Mouse (Mus musculus) hematopoietic stem cell, adult 5-6 weeks (primary cell): ENCODE results near the gene 1700013G24Rik. TPM values are rescaled to one million over a fixed set of nuclear protein-coding genes. Genes with fewer than 3 reads are reported as not detected.
A peak's percentile ranks its signal among the peaks of the same experiment; 100 is the strongest.

Experiments
- ATAC-seq, 2 experiments: fragments of 125-278 bp in 1 of 2; replicated peaks in 1 of 2; 2 replicates each; pipeline ENCODE4 v1.8.0; 2016 to 2017; ENCODE audit warnings: inconsistent platforms in 2 of 2, mild to moderate bottlenecking in 2 of 2, moderate number of reproducible peaks in 2 of 2, low read depth in 1 of 2, moderate TSS enrichment in 1 of 2; ENCODE audit not compliant: low FRiP score in 2 of 2, poor library complexity in 2 of 2, severe bottlenecking in 2 of 2, insufficient read depth in 1 of 2, low TSS enrichment in 1 of 2
- total RNA-seq: library from RNA; stranded (forward); fragments of 172-1452, 232-1000 nt; gene quantifications from 2 replicates; pipeline ENCODE4 v1.2.3, GENCODE M21; 2017

1700013G24Rik gene
- total RNA-seq, 1 experiment from 2014 or later: not detected

GRCm38 (mm10) chr4:137469845-137470692, 17.0 kb downstream of the 1700013G24Rik start:
- ATAC-seq: no peak

DNA sequence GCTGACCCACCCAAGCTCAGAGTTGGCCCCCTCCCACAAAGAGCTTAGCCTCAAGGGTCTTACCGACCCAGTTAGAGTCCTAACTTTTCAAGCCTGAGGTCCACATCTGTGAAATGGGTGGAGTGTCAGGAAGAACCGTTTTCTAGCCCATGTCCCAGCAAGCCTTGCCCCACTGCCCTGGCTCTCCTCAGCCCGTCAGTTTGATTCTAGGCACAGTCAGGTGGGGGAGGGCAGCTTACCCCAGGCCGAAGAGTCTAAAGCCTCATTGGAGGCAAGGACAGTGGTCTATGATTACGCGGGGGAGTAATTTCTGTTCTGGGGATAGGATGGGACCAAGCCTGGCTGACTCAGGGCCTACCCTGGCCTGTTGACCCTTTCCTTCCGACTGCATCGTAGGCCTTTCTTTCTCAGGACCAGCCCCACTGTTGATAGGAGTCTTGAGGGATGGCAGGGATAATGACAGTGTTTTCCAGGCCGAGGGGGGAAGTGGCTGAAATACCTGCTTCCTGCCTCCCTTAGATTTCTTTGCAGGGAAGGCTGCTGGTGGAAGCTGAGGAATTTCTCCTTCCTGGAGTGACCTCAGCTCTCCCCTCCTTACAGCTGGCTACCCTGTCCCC, 17.7 kb downstream of the 1700013G24Rik start:
- ATAC-seq: no peak

DNA sequence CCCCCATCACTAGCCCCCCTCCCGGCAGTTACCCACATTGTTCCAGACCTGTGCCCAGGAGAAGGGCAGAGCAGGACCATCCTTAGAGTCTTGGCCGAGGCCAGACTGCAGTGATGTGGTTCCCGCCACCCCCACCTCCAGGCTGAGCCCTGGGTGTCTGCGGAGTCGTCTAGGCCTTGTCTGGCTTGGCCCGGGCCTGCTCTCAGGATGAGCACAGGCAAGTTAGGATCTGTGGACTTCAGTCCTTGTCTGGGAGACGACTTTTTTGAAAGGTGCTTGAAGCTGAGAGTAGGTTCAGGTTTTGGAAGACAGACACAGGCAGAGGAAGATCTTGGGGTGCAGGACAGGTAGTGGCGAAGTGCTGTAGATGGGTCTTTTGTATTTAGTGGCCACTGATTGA, 18.2 kb downstream of the 1700013G24Rik start:
- ATAC-seq: no peak

DNA sequence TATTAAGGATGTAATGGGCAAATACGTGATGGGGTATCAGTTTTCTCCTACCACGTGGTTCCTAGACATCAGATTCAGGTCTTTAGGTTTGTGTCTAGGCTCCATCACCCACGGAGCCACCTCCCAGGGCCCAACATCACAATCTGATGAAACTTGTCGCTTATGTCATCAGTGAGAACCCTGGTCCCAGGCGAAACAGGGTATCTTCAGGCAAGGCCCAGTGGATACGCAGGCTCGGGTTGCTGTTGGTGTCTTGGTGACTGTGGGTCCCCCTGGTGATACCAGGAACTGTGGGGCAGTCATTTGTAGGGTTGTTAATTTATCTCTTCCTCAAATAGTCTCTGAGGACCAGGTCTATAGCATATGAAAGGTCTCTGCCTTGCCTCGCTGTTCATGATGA, 20.2 kb downstream of the 1700013G24Rik start:
- no peak for ATAC-seq

GRCm38 (mm10) chr4:137473701-137474388, 20.8 kb downstream of the 1700013G24Rik start:
- ATAC-seq: no peak

DNA sequence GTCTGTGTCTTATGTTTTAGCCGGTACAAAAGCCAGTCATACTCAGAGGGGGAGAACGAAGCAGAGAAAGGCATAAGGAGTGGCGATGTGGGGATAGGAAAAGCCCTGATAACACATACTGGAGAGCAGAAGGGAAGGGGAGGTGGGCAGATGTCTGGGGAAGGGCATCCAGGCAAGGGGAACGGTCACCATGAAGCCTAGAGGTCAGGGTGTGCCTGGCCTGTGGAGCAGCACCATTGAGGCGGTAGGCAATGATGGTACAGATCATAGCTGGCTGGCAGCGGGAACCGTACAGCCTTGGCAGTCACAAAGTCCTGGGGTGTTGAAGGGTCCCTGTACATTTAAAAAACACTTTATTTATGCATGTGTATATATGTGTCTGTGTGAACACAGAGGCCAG, 21.6 kb downstream of the 1700013G24Rik start:
- no peak for ATAC-seq

DNA sequence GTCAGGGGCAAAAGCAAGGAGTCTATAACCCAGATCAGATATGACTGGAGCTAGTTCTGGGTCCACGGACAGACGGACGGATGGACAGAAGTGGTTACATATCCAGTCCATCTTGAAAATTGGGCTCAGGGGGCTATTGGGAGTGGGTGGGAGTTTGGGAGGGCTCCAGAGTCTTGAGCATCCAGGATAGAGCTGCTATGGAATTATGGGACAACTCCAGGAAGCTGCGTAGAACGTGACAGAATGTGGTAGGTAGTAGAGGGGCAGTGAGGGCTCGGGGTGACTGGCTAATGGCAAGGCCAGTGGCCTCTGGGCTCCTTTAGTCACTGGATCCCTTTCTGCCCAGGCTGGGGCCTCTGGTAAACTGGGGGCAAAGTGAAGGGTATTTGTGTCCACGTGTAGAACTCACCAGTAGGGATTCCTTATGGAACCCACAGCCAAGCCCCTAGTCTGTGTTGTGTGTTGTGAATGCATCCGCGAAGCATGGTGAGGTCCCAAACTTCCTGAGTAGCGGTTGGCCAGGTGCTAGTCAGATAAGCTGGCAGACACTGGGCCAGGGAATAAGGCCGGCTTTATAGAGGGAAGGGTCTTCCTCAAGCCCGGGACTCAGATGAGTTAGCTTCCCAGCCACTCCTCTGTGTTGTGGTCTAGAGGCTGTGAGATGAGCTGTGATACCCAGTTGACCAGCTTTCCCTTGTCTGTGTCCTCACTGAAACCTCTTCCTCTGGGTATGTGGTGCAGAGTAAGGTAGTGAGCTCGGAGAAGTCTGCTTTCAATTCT, 22.4 kb downstream of the 1700013G24Rik start:
- no peak for ATAC-seq

DNA sequence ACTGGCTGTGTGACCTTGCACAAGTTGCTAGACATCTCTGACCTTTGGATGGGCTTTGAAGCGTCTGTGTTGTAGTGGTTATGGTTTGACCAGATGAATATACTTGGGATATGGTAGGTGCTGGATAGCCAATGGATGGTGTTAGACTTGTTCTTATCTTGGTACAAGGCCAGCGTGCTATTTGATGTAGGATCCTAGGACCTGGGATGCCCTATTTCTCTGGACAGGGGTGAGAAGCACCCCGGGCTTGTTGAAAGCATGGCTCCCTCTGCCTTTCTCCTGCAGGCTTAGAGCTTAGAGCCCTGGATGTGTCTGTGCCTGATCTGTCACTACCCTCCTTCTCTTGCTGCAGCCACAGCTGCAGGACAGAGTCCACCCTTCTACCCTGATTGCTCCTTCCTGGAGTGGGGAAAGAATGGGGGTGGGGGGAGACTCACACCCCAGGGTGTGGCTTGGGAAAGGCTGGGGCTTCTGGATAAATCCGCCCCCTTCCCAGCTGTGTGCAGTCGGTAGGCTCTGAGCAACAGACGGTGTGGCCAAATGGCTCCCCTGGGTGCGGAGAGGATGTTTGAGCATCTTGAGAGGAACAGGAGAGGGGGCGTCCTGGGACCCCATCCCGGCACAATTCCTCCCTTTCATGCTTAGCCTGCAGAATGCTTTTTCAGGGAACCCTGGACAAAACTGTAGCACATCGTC, 23.1 kb downstream of the 1700013G24Rik start:
- ATAC-seq: no peak

GRCm38 (mm10) chr4:137476761-137477237, 23.7 kb downstream of the 1700013G24Rik start:
- ATAC-seq: no peak

DNA sequence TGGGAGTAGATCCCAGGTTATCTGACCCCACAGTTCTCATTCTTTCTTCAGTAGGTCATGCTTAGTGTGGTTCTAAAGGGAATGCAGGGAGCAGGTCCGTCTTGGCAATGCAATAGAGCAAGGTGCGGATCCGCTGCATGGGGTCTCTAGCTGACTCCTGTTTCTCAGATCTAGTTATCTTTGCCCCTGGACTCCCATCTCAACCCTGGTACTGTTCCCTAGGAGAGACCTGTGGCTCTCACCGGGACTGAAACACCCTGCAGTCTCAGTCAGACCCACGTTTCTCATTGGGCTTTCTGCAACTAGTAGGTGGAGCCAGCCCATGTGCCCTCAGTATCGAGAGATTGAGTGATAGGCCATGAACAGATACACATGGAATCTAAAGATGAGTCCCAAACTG, 24.5 kb downstream of the 1700013G24Rik start:
- ATAC-seq: no peak

- no peak for ATAC-seq
Observed at GRCm38 (mm10) chr4:137478306-137478705, 25.2 kb downstream of the 1700013G24Rik start.

GRCm38 (mm10) chr4:137479757-137480156, 26.7 kb downstream of the 1700013G24Rik start:
- ATAC-seq: no peak

GRCm38 (mm10) chr4:137480191-137480992, 27.3 kb downstream of the 1700013G24Rik start:
- ATAC-seq: no peak

- ATAC-seq: no peak
Observed at GRCm38 (mm10) chr4:137480993-137481340, 27.9 kb downstream of the 1700013G24Rik start.

DNA sequence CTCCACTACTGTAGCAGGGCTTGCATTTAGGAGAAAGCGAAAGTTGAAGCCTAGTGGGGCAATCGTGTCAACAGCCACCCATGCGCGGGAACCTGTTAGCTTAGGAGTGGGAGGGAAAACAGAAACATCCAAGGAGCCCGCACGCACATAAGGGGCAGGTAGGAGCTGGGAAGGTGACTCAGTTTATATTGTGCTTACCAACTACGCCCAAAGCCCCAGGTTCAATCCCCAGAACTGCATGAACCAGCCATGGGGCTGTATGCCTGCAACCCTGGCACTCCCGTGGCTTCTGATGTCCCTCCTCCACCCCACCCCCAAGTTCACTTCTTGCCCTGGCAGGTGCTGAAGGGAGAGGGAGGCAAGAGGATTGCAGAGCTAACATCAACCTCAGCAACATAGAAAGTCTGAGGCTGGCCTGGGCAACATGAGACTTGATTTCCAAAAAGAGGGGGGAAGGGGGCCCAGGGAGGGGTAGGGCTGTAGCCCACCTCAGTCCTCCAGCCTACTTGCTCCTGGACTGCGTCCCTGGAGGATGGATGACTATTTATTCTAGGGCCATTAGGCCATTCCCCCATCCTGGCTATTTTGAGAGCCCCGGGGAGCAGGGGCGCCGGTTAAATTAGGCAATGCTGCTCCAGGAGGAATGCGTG, 28.4 kb downstream of the 1700013G24Rik start:
- ATAC-seq: no peak

DNA sequence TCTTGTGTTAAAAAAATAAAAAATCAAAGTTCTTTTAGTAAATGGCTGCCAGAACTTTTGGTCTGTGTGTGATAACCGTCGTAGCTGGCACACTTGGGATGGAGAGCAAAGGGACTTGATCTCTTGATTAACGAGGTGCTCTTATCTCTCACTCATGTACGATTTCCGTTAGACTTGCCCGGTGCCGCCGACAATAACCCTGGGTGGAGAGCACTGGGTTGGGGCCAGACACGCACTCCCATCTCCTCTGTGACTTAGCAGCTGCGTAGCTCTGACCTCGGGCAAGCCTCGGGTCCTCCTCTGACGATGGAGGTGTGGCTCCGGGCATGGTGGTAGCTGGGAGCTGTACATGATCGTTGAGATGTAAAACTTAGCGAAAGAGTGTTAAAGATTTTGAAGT, 30.8 kb downstream of the 1700013G24Rik start:
- peak; percentile 17 to 51; a peak in 3 of 4 replicates for ATAC-seq
